Mouse (Mus musculus): ENCODE measurements at regions not wholly inside any gene's neighbourhood (a gene's known extent, or its start where the extent isn't known, plus 50 kb on each side); places are given as distances from the start of the nearest gene placed in this dataset. TPM values are rescaled to one million over a fixed set of nuclear protein-coding genes. Genes with fewer than 3 reads are reported as not detected.
"Not testable (repeated sequence)": the region's sequence is repeated elsewhere in the genome, so short reads cannot be mapped to it uniquely, and the experiment has no call there.

DNA sequence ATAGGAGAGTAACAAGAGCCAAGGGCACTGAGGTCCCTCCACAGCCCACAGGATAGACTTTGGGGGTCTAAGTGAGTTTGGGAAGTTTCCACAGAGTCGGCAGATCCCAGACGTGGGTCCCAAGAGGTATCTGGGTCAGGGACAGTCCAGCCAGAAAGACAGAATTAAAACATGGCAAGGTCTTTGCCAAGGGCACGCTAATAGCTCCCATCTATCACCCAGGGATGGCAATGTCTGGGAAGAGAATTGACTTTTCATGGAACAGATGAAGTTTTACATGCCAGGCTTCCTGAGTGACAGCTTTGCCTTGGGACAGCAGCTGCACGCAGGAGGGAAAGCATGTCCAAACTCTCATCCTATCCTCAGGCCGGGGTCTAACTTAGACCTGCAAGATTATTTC lies 563.5 kb downstream of the Gm10330 start:
- not testable (repeated sequence) for H3K9ac ChIP-seq (replicated peaks); H3K4me2 ChIP-seq (replicated peaks); H3K9me3 ChIP-seq; H3K27me3 ChIP-seq; H3K4me1 ChIP-seq; H3K4me3 ChIP-seq; H3K36me3 ChIP-seq; ATAC-seq (ENCODE audit: low FRiP score, low read depth); H3K27ac ChIP-seq (replicated peaks)
- WGBS: 70% methylated on average over 1 of the region's 5 CpGs

DNA sequence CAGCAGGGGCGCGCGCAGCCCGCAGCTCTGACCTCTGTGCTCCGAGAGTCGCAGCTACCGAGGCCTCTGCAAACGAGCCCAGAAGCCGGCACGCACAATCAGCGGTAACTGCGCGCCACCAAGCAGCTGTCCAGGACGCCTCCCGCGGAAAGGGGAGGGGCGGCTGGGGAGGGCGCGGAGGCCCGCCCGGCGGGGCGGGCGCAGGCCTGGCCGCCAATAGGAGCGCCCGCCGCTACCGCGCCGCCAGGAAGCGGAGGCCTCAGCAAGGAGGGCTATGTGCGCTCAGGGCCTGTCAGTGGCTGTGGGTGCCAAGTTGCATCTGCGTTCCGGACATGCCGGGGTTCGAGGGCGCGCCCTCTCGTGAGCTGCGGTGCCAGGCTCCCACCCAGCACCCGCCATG lies 590.5 kb downstream of the Gm10330 start:
- 2% methylated on average over 39 of the region's 42 CpGs for WGBS
- not testable (repeated sequence) for H3K27me3 ChIP-seq; H3K9ac ChIP-seq (replicated peaks); H3K9me3 ChIP-seq; H3K27ac ChIP-seq (replicated peaks); H3K4me1 ChIP-seq; H3K36me3 ChIP-seq
- Histone ChIP-seq H3K4me2 (replicated peaks) (peak overlapping the region; percentile 47), H3K4me3 (peak overlapping the region; percentile 45)
- ATAC-seq (ENCODE audit: low FRiP score, low read depth): peak; percentile 70; the same call in 1 of the 2 replicates

DNA sequence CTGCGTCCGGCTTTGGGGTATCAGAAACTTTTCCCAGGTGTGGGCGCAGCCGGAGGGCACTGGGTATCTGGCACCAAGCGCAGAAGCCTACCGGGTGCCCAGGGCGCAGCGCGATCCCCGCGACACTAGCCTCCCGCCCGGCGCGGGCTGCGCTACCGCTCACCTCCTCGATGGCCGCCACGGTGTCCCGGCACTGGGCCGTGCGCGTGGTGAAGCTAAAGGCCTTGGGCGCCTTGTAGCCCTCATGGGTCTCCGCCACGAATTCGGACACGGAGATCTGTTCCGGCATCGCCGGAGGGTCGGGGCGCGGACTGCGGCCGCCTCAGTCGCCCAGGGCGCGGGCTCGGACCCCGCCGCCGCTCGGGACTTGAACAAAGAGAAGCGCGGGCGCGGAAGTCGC lies 591.0 kb downstream of the Gm10330 start:
- H3K36me3 ChIP-seq; H3K27ac ChIP-seq (replicated peaks); ATAC-seq (ENCODE audit: low FRiP score, low read depth); H3K9ac ChIP-seq (replicated peaks); H3K9me3 ChIP-seq; H3K27me3 ChIP-seq; H3K4me1 ChIP-seq: not testable (repeated sequence)
- 4% methylated on average over 30 of the region's 50 CpGs for WGBS
- Histone ChIP-seq H3K4me2 (replicated peaks) (peak overlapping the region; percentile 47), H3K4me3 (peak overlapping the region; percentile 45)

Small RNA genes lying in the stretch of these regions (microRNA-seq; reads per million reads assigned to microRNA genes)
- not detected for gene Gm26140

Data from midbrain, embryonic 12.5 days (tissue).